Mouse (Mus musculus) stomach, postnatal 0 days (tissue): ENCODE measurements around the gene Cdon. TPM values are rescaled to one million over a fixed set of nuclear protein-coding genes. Genes with fewer than 3 reads are reported as not detected.

Experiments
- ATAC-seq: fragments of 200-750 bp; cut with Nextera tagmentation; 2 replicates; pipeline ENCODE4 v1.8.0; 2017; ENCODE audit not compliant: low FRiP score, low TSS enrichment
- DNase-seq: peaks from one replicate; pipeline ENCODE4 v3.0.0-alpha.2; 2016; ENCODE audit warnings: low spot score
- H3K27ac ChIP-seq: fragments of 300-500 bp; sonication (generic); replicated peaks from 2 replicates; pipeline ENCODE4 v1.5.1; 2014; ENCODE audit warnings: mild to moderate bottlenecking, control low read depth
- H3K27me3 ChIP-seq: fragments of 300-500 bp; sonication (generic); 2 replicates; pipeline ENCODE4 v1.6.1; 2014; ENCODE audit warnings: low read length; ENCODE audit not compliant: control insufficient read depth, insufficient read depth
- H3K36me3 ChIP-seq: fragments of 300-500 bp; sonication (generic); 2 replicates; pipeline ENCODE4 v1.6.1; 2014; ENCODE audit warnings: low read length, mixed read lengths; ENCODE audit not compliant: control insufficient read depth, insufficient read depth
- H3K4me1 ChIP-seq: fragments of 300-500 bp; sonication (generic); replicated peaks from 2 replicates; pipeline ENCODE4 v1.6.1; 2014; ENCODE audit warnings: antibody characterized with exemption; ENCODE audit not compliant: control insufficient read depth, insufficient read depth
- H3K4me2 ChIP-seq: fragments of 300-500 bp; sonication (generic); replicated peaks from 2 replicates; pipeline ENCODE4 v1.6.1; 2014; ENCODE audit warnings: low read depth, mild to moderate bottlenecking, control low read depth, moderate library complexity
- H3K4me3 ChIP-seq: fragments of 300-500 bp; sonication (generic); 2 replicates; pipeline ENCODE4 v1.5.1; 2014; ENCODE audit warnings: low read depth, low read length, control low read depth
- H3K9ac ChIP-seq: fragments of 300-500 bp; sonication (generic); 2 replicates; pipeline ENCODE4 v1.6.1; 2014; ENCODE audit warnings: mild to moderate bottlenecking, low read length, control low read depth, mixed read lengths
- H3K9me3 ChIP-seq: fragments of 300-500 bp; sonication (generic); 2 replicates; pipeline ENCODE4 v1.6.1; 2016; ENCODE audit warnings: low read length; ENCODE audit not compliant: control insufficient read depth
- CTCF ChIP-seq: IDR thresholded peaks from 2 replicates; pipeline ENCODE4 v1.5.1; 2016; ENCODE audit warnings: antibody characterized with exemption, low read depth, mild to moderate bottlenecking, moderate library complexity
- EP300 ChIP-seq: optimal IDR thresholded peaks from 2 replicates; pipeline ENCODE3; 2016; ENCODE audit warnings: antibody characterized with exemption
- WGBS: fragments of 180-500 bp; shearing (Covaris S2); extraction: QIAGEN DNeasy Blood & Tissue Kit; methylation state at CpG from one replicate; pipeline ENCODE4 v1.1.7; 2014; 5-methylcytosine and 5-hydroxymethylcytosine counted together
- polyA plus RNA-seq: library from polyadenylated mRNA; unstranded; fragments of >200 nt; fragmentation: Nextera tagmentation; extraction: Ambion mirVana; gene quantifications from 2 replicates; pipeline ENCODE4 v1.2.1, GENCODE M21; 2015

Cdon gene
- 2.5 and 2.7 TPM in 2 replicates for polyA plus RNA-seq

DNA sequence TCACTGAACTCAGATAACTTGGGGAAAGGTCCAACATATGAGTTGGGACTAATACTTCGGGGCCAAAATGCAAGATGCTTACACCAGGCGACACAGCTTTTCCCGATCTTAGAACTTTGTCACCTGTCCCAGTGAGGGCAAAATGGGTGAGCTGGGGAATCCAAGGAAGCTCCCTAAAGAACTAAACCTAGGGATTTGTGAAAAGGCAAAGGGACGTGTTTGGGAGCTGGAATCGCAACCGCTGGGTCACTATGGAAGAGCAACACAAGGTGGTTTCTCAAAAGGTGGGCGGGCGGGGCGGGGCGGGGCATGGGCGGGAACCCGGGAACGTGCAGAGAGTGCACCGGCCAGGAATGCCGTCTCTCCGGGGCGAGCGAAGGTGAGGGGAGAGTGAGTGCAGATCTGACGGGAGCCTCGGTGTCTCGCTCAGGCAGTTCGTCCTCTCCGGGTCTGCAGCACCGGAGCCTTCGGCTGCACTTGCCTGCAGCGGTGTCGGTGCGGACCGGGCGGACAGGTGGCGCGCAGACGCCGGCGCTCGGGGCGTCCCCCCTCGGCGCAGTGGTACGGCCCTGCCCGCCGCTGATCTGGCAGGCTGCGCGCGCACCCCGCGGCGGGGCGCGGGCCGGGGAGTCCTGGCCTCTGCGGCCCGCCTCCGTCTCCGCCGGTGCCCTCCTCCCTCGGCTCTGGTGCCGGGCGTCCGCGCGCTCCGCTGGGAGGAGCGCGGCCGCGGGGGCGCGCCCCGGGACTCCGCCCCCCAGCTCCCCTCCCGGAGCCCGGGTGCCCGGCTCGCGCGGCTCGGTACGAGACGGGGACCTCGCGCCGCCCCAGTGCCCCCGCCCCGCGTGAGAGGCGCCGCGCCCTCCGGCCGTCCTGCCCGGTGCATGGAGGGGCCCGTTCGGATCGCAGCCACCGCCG, at the start of gene Cdon:
TSS of gene Cdon (plus strand) at position 324 of the 915 bp plus-strand sequence.
- Histone ChIP-seq H3K4me1 (0 out of 2 replicates have a peak, but pooled peaks cover 5% of the 10 kb centered on the region), H3K9me3 (no peaks in the 10 kb centered on the region), H3K9ac (peak within 1 kb of the TSS; percentile 92), H3K36me3 (no peaks in the 10 kb centered on the region), H3K4me3 (peak within 1 kb of the TSS; percentile 98), H3K27me3 (no peaks in the 10 kb centered on the region), H3K4me2 (peak within 1 kb of the TSS; percentile 93), H3K27ac (peak within 1 kb of the TSS; percentile 91)
- ATAC-seq (peak; percentile 97), DNase-seq (peak; percentile 94)
- under 1% methylated on average over 59 of the region's 97 CpGs for WGBS
- TF ChIP-seq CTCF (no peak), EP300 (no peak)

DNA sequence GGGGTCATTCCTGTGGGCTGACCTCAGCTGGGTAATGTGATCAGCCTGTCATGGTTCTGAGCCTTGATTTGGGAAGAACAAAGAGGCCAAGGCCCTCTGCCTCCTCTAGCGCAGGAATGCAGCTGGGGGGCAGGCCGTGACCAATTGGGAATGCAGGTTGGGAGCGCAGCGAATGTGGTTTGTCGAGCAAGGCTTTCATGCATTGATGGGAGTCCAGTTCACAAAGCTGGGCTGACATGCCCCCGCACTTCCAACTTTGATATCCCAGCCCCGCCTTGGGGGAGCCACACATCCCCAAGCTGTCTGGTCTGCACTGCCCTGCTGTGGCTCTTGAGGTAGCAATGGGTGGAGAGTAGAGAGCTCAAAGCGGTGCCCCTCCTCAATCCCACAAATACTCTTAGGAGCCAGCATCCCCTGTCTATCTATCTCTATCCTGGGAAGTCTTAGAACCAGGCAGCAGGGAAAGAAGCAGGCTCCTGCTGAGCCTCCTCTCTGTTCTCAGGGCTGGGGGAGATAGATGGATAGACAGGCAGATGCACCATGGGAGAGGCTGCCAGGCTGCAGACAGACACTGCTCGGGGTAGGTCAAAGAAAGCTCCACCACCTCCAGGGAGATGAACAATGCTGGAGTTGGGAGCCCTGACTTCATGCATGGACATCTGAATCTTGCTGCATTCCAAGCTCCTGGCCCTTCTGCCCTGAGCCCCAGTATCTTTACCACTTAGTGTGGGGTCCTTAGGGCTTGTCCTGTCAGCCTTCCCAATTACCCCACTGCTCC, 48.4 kb upstream of the Cdon start:
- no peak for ATAC-seq
- H3K9me3 ChIP-seq: no peaks in the 10 kb centered on the region
- DNase-seq: no peak
- no peaks in the 10 kb centered on the region for H3K27me3 ChIP-seq
- H3K9ac ChIP-seq: no peak overlapping the region
- no peaks in the 10 kb centered on the region for H3K4me1 ChIP-seq
- 63% methylated on average over 9 of the region's 9 CpGs for WGBS
- no peaks in the 10 kb centered on the region for H3K36me3 ChIP-seq
- no peak for TF ChIP-seq CTCF
- no peak for TF ChIP-seq EP300
- no peak overlapping the region for H3K27ac ChIP-seq
- no peak overlapping the region for H3K4me2 ChIP-seq
- no peak overlapping the region for H3K4me3 ChIP-seq

DNA sequence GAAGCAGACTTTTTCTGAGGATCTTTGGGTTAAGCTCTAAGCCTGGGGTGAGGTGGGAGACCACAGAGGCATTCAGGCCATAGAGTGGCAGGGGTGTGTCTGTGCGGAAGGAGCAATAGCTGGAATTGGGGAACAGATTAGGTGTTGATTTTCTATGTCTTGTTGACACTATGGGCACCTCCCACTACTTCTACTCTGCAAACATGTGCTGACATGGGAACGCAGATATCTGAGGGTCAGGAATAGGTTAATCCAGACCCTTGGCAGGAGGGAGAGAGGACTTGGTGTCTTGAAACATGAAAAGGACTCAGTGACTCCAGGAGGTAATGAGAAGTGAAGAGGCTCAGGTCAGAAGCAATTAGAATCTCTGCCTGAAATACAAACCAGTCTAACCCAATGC, 43.0 kb upstream of the Cdon start:
- no peak overlapping the region for H3K4me3 ChIP-seq
- no peak overlapping the region for H3K4me2 ChIP-seq
- DNase-seq: no peak
- no peaks in the 10 kb centered on the region for H3K9me3 ChIP-seq
- no peak overlapping the region for H3K27ac ChIP-seq
- H3K36me3 ChIP-seq: no peaks in the 10 kb centered on the region
- peaks cover 3% of the 10 kb centered on the region; the same call in 1 of the 2 replicates for H3K4me1 ChIP-seq
- TF ChIP-seq EP300: no peak
- TF ChIP-seq CTCF: no peak
- no peak for ATAC-seq
- 65% methylated on average over 2 of the region's 2 CpGs for WGBS
- H3K27me3 ChIP-seq: no peaks in the 10 kb centered on the region
- H3K9ac ChIP-seq: no peak overlapping the region

DNA sequence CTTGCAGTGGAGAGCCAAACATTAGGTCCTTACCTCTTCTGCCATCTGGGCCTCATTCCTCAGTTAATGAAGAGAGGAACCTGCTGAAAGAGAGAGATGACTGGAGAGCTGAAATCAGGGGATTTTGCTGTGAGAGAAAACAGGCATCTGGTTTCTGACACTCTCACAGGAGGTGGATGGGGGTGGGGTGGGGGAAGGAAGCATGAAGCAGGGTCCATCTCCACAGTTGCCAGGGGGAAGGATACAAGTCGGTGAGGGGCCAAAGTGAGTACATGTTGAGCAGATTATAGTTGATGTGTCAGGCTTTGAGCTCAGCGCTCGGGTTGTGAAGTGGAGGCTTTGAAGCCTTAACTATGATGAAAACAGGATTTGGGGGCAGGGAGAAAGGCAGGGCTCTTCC, 41.9 kb upstream of the Cdon start:
- no peak overlapping the region for H3K27ac ChIP-seq
- H3K4me2 ChIP-seq: no peak overlapping the region
- WGBS: 67% methylated on average over 3 of the region's 3 CpGs
- H3K4me1 ChIP-seq: peaks cover 3% of the 10 kb centered on the region; the same call in 1 of the 2 replicates
- H3K9me3 ChIP-seq: no peaks in the 10 kb centered on the region
- TF ChIP-seq CTCF: no peak
- TF ChIP-seq EP300: no peak
- no peaks in the 10 kb centered on the region for H3K27me3 ChIP-seq
- no peak overlapping the region for H3K9ac ChIP-seq
- ATAC-seq (no peak), DNase-seq (no peak)
- no peak overlapping the region for H3K4me3 ChIP-seq
- no peaks in the 10 kb centered on the region for H3K36me3 ChIP-seq

DNA sequence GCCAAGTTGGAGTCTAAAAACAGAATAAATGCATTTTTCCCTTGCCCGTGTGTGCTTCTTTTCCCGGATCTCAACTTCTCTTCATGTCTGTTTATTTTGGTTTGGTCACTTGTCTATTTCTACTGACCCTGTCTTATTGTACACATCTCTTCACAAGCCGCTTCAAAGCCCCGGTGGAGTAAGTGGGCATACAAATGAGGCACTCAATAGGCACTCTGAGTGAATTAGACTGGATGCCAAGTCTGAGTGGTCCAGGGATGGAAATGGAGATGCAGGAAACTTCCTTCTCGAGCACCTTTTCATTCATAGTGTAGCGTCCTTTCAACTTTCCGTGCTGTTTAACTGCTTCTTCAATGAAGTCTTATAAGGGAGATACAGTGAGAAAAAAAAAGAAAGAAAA, 21.0 kb upstream of the Cdon start:
- Histone ChIP-seq H3K4me2 (no peak overlapping the region), H3K36me3 (no peaks in the 10 kb centered on the region), H3K4me3 (no peak overlapping the region), H3K27me3 (no peaks in the 10 kb centered on the region), H3K27ac (no peak overlapping the region), H3K9me3 (no peaks in the 10 kb centered on the region), H3K9ac (no peak overlapping the region), H3K4me1 (0 out of 2 replicates have a peak, but pooled peaks cover 4% of the 10 kb centered on the region)
- no peak for TF ChIP-seq CTCF
- no peak for TF ChIP-seq EP300
- 54% methylated on average over 7 of the region's 7 CpGs for WGBS
- ATAC-seq: no peak
- DNase-seq: no peak
